Mouse (Mus musculus): ENCODE results near the gene Ltbp4. TPM values are rescaled to one million over a fixed set of nuclear protein-coding genes. Genes with fewer than 3 reads are reported as not detected.

The Ltbp4 gene
- total RNA-seq, 1 experiment: 65.8 TPM

- no peak for DNase-seq (ENCODE audit: low read depth, low spot score)
- Histone ChIP-seq H3K36me3 (ENCODE audit: control insufficient read depth, insufficient read depth, low read length, poor library complexity, severe bottlenecking) (peaks cover 9% of the 10 kb centered on the region; the same call in 1 of the 2 replicates), H3K27ac (ENCODE audit: insufficient read depth, low read depth, low read length, poor library complexity, severe bottlenecking) (peak overlapping the region; percentile 84), H3K4me3 (ENCODE audit: insufficient read depth in 1 of 2, low read depth in 1 of 2, low read length in 2 of 2, poor library complexity in 1 of 2, severe bottlenecking in 1 of 2) (peak overlapping the region; percentile 68 to 89), H3K4me1 (ENCODE audit: control insufficient read depth in 2 of 2, insufficient read depth in 2 of 2, low read length in 2 of 2, poor library complexity in 1 of 2) (peaks cover 4 to 11% of the 10 kb centered on the region in 2 experiments; a peak in 3 of 4 replicates), H3K9me3 (ENCODE audit: control insufficient read depth, insufficient read depth, low read depth, low read length) (no peaks in the 10 kb centered on the region), H3K9ac (ENCODE audit: insufficient read depth, low read depth, low read length, poor library complexity, severe bottlenecking) (peak overlapping the region; percentile 67)
- TF ChIP-seq HCFC1 (IDR thresholded peaks at IDR 0.05; ENCODE audit: borderline replicate concordance, insufficient read depth, low read length) (no peak), CHD2 (IDR thresholded peaks at IDR 0.05; ENCODE audit: low read depth, low read length) (peak; percentile 2; the same call in 1 of the 2 replicates)
- in situ Hi-C loops (cut with MboI; ENCODE audit: low sequenced_read_pairs in 2 of 2, unreplicated experiment in 2 of 2): no loop called here
Observed at GRCm38 (mm10) chr7:27356248-27356647, 18.8 kb upstream of the Ltbp4 start.

GRCm38 (mm10) chr7:27355745-27356240, 18.3 kb upstream of the Ltbp4 start, which contains the start of gene Shkbp1:
TSS of gene Shkbp1 (minus strand) at chr7:27356019.
- in situ Hi-C loops (cut with MboI; ENCODE audit: low sequenced_read_pairs in 2 of 2, unreplicated experiment in 2 of 2): no loop called here
- peaks cover 3 to 11% of the 10 kb centered on the region in 2 experiments; a peak in 3 of 4 replicates for H3K4me1 ChIP-seq (ENCODE audit: control insufficient read depth in 2 of 2, insufficient read depth in 2 of 2, low read length in 2 of 2, poor library complexity in 1 of 2)
- H3K9me3 ChIP-seq (ENCODE audit: control insufficient read depth, insufficient read depth, low read depth, low read length): no peaks in the 10 kb centered on the region
- peak; percentile 83 for DNase-seq (ENCODE audit: low read depth, low spot score)
- H3K4me3 ChIP-seq (ENCODE audit: insufficient read depth in 1 of 2, low read depth in 1 of 2, low read length in 2 of 2, poor library complexity in 1 of 2, severe bottlenecking in 1 of 2): peak within 1 kb of the TSS; percentile 78 to 89
- H3K36me3 ChIP-seq (ENCODE audit: control insufficient read depth, insufficient read depth, low read length, poor library complexity, severe bottlenecking): peaks cover 9% of the 10 kb centered on the region; the same call in 1 of the 2 replicates
- H3K9ac ChIP-seq (ENCODE audit: insufficient read depth, low read depth, low read length, poor library complexity, severe bottlenecking): peak within 1 kb of the TSS; percentile 81
- peak within 1 kb of the TSS; percentile 84 for H3K27ac ChIP-seq (ENCODE audit: insufficient read depth, low read depth, low read length, poor library complexity, severe bottlenecking)
- TF ChIP-seq MAFK (IDR thresholded peaks at IDR 0.05; ENCODE audit: insufficient read depth, low read depth, low read length) (no peak), ZC3H11A (IDR thresholded peaks at IDR 0.05; ENCODE audit: borderline replicate concordance, low read depth, low read length) (no peak), HCFC1 (IDR thresholded peaks at IDR 0.05; ENCODE audit: borderline replicate concordance, insufficient read depth, low read length) (no peak; the same call in 1 of the 2 replicates), CHD2 (IDR thresholded peaks at IDR 0.05; ENCODE audit: low read depth, low read length) (peak; percentile 72; the same call in 1 of the 2 replicates), ZNF384 (IDR thresholded peaks at IDR 0.05; ENCODE audit: low read depth, low read length) (no peak)

- Histone ChIP-seq H3K27ac (ENCODE audit: insufficient read depth, low read depth, low read length, poor library complexity, severe bottlenecking) (peak overlapping the region; percentile 55; the same call in 1 of the 2 replicates), H3K9me3 (ENCODE audit: control insufficient read depth, insufficient read depth, low read depth, low read length) (no peaks in the 10 kb centered on the region), H3K36me3 (ENCODE audit: control insufficient read depth, insufficient read depth, low read length, poor library complexity, severe bottlenecking) (peaks cover 12% of the 10 kb centered on the region), H3K9ac (ENCODE audit: insufficient read depth, low read depth, low read length, poor library complexity, severe bottlenecking) (peak overlapping the region; percentile 81), H3K4me1 (ENCODE audit: control insufficient read depth in 2 of 2, insufficient read depth in 2 of 2, low read length in 2 of 2, poor library complexity in 1 of 2) (peaks cover 0 to 11% of the 10 kb centered on the region in 2 experiments; a peak in 3 of 4 replicates), H3K4me3 (ENCODE audit: insufficient read depth in 1 of 2, low read depth in 1 of 2, low read length in 2 of 2, poor library complexity in 1 of 2, severe bottlenecking in 1 of 2) (peak overlapping the region; percentile 78 to 89)
- DNase-seq (ENCODE audit: low read depth, low spot score): no peak
- in situ Hi-C loops (cut with MboI; ENCODE audit: low sequenced_read_pairs in 2 of 2, unreplicated experiment in 2 of 2): no loop called here
- TF ChIP-seq HCFC1 (IDR thresholded peaks at IDR 0.05; ENCODE audit: borderline replicate concordance, insufficient read depth, low read length) (no peak), CHD2 (IDR thresholded peaks at IDR 0.05; ENCODE audit: low read depth, low read length) (no peak), MAFK (IDR thresholded peaks at IDR 0.05; ENCODE audit: insufficient read depth, low read depth, low read length) (no peak), ZC3H11A (IDR thresholded peaks at IDR 0.05; ENCODE audit: borderline replicate concordance, low read depth, low read length) (no peak), ZNF384 (IDR thresholded peaks at IDR 0.05; ENCODE audit: low read depth, low read length) (no peak)
Observed at GRCm38 (mm10) chr7:27355261-27355660, 17.8 kb upstream of the Ltbp4 start.

- no peak for DNase-seq (ENCODE audit: low read depth, low spot score)
- in situ Hi-C loops (cut with MboI; ENCODE audit: low sequenced_read_pairs in 2 of 2, unreplicated experiment in 2 of 2): no loop called here
- peaks cover 12% of the 10 kb centered on the region for H3K36me3 ChIP-seq (ENCODE audit: control insufficient read depth, insufficient read depth, low read length, poor library complexity, severe bottlenecking)
- peaks cover 0 to 11% of the 10 kb centered on the region in 2 experiments; a peak in 3 of 4 replicates for H3K4me1 ChIP-seq (ENCODE audit: control insufficient read depth in 2 of 2, insufficient read depth in 2 of 2, low read length in 2 of 2, poor library complexity in 1 of 2)
- H3K9me3 ChIP-seq (ENCODE audit: control insufficient read depth, insufficient read depth, low read depth, low read length): no peaks in the 10 kb centered on the region
- no peak overlapping the region for H3K9ac ChIP-seq (ENCODE audit: insufficient read depth, low read depth, low read length, poor library complexity, severe bottlenecking)
- peak overlapping the region; percentile 35; the same call in 1 of the 2 replicates for H3K27ac ChIP-seq (ENCODE audit: insufficient read depth, low read depth, low read length, poor library complexity, severe bottlenecking)
- TF ChIP-seq HCFC1 (IDR thresholded peaks at IDR 0.05; ENCODE audit: borderline replicate concordance, insufficient read depth, low read length) (no peak), MAFK (IDR thresholded peaks at IDR 0.05; ENCODE audit: insufficient read depth, low read depth, low read length) (no peak), CHD2 (IDR thresholded peaks at IDR 0.05; ENCODE audit: low read depth, low read length) (no peak)
- H3K4me3 ChIP-seq (ENCODE audit: insufficient read depth in 1 of 2, low read depth in 1 of 2, low read length in 2 of 2, poor library complexity in 1 of 2, severe bottlenecking in 1 of 2): peak overlapping the region; percentile 78 to 89
Observed at GRCm38 (mm10) chr7:27354783-27355182, 17.3 kb upstream of the Ltbp4 start.

Measured in ES-E14 (cell line).